Mouse (Mus musculus) embryonic fibroblast, embryonic 13.5 days (primary cell): Measurements from ENCODE around the gene Psmd12. TPM values are rescaled to one million over a fixed set of nuclear protein-coding genes. Genes with fewer than 3 reads are reported as not detected.

ENCODE experiments used
- H3K27ac ChIP-seq: 2 replicates; pipeline ENCODE4 v1.5.1; 2012; ENCODE audit warnings: low read length, control low read depth, inconsistent platforms; ENCODE audit not compliant: insufficient read depth
- H3K4me1 ChIP-seq: 2 replicates; pipeline ENCODE4 v1.6.1; 2011; ENCODE audit warnings: low read length; ENCODE audit not compliant: control insufficient read depth, insufficient read depth
- H3K4me3 ChIP-seq: 2 replicates; pipeline ENCODE4 v1.5.1; 2011; ENCODE audit warnings: mild to moderate bottlenecking, control low read depth, low read length; ENCODE audit not compliant: insufficient read depth
- CTCF ChIP-seq: IDR thresholded peaks from 2 replicates; pipeline ENCODE4 v1.5.1; 2011; ENCODE audit warnings: mild to moderate bottlenecking, control low read depth, low read length, moderate library complexity, borderline replicate concordance; ENCODE audit not compliant: insufficient read depth
- POLR2A ChIP-seq: IDR thresholded peaks from 2 replicates; pipeline ENCODE4 v1.6.1; 2011; ENCODE audit warnings: low read depth, mild to moderate bottlenecking, control low read depth, low read length, moderate library complexity
- polyA plus RNA-seq: library from polyadenylated mRNA; stranded (reverse); fragments of >200 nt; gene quantifications from 2 replicates; pipeline ENCODE4 v1.2.4, GENCODE M21; 2011; ENCODE audit warnings: low read depth; ENCODE audit not compliant: missing spikeins, insufficient read length

Gene Psmd12
- polyA plus RNA-seq, result 95.9 and 105 TPM in 2 replicates

GRCm38 (mm10) chr11:107479053-107479861 is at the start of gene Psmd12:
Psmd12 (plus strand) TSS chr11:107479484.
- H3K27ac ChIP-seq, result peak within 1 kb of the TSS; percentile 55
- TF ChIP-seq CTCF (no peak), POLR2A (peak; percentile 83)
- peak within 1 kb of the TSS; percentile 93 for H3K4me3 ChIP-seq
- H3K4me1 ChIP-seq, result peaks cover 4% of the 10 kb centered on the region; the same call in 1 of the 2 replicates

- no peak overlapping the region for H3K4me3 ChIP-seq
- no peak overlapping the region for H3K27ac ChIP-seq
- TF ChIP-seq POLR2A (no peak), CTCF (no peak)
- H3K4me1 ChIP-seq, result peaks cover 2% of the 10 kb centered on the region; the same call in 1 of the 2 replicates
Measured at GRCm38 (mm10) chr11:107431197-107431965, 47.9 kb upstream of the Psmd12 start.

- no peak for TF ChIP-seq POLR2A
- TF ChIP-seq CTCF, result no peak
- no peak overlapping the region for H3K27ac ChIP-seq
- no peaks in the 10 kb centered on the region for H3K4me1 ChIP-seq
- no peak overlapping the region for H3K4me3 ChIP-seq
Measured at GRCm38 (mm10) chr11:107435776-107436449, 43.4 kb upstream of the Psmd12 start.

- no peaks in the 10 kb centered on the region for H3K4me1 ChIP-seq
- no peak overlapping the region for H3K27ac ChIP-seq
- TF ChIP-seq CTCF, result no peak
- TF ChIP-seq POLR2A, result no peak
- no peak overlapping the region for H3K4me3 ChIP-seq
Measured at GRCm38 (mm10) chr11:107437723-107438122, 41.6 kb upstream of the Psmd12 start.

- Histone ChIP-seq H3K27ac (no peak overlapping the region), H3K4me3 (no peak overlapping the region)
- TF ChIP-seq CTCF, result no peak
- TF ChIP-seq POLR2A, result no peak
Measured at GRCm38 (mm10) chr11:107438140-107438539, 41.1 kb upstream of the Psmd12 start.

GRCm38 (mm10) chr11:107441050-107441449 is 38.2 kb upstream of the Psmd12 start:
- Histone ChIP-seq H3K4me3 (no peak overlapping the region), H3K4me1 (no peaks in the 10 kb centered on the region), H3K27ac (no peak overlapping the region)
- no peak for TF ChIP-seq CTCF
- TF ChIP-seq POLR2A, result no peak

More at GRCm38 (mm10) chr11:107438140-107438539, 41.1 kb upstream of the Psmd12 start:
- no peaks in the 10 kb centered on the region for H3K4me1 ChIP-seq

GRCm38 (mm10) chr11:107443121-107444095 is 35.9 kb upstream of the Psmd12 start:
- Histone ChIP-seq H3K27ac (no peak overlapping the region), H3K4me3 (no peak overlapping the region), H3K4me1 (no peaks in the 10 kb centered on the region)
- TF ChIP-seq CTCF (no peak), POLR2A (no peak)

- Histone ChIP-seq H3K27ac (no peak overlapping the region), H3K4me3 (no peak overlapping the region), H3K4me1 (no peaks in the 10 kb centered on the region)
- TF ChIP-seq CTCF (no peak), POLR2A (no peak)
Measured at GRCm38 (mm10) chr11:107445683-107446082, 33.6 kb upstream of the Psmd12 start.
